Mouse (Mus musculus): ENCODE measurements around the gene Cfap157. TPM values are rescaled to one million over a fixed set of nuclear protein-coding genes. Genes with fewer than 3 reads are reported as not detected.

The Cfap157 gene
- 0.78 and 1.2 TPM in 2 replicates for polyA plus RNA-seq (2016; fragmentation: Nextera tagmentation; extraction: Ambion mirVana)

- Histone ChIP-seq H3K27ac (peak within 1 kb of the TSS; percentile 69), H3K4me1 (peaks cover 16% of the 10 kb centered on the region), H3K9me3 (no peaks in the 10 kb centered on the region), H3K4me3 (no peak within 1 kb of the TSS; the same call in 1 of the 2 replicates), H3K27me3 (ENCODE audit: insufficient read depth, poor library complexity, severe bottlenecking) (no peaks in the 10 kb centered on the region), H3K36me3 (no peaks in the 10 kb centered on the region)
- no peak for DNase-seq (ENCODE audit: low spot score)
- 47% methylated on average over 4 of the region's 4 CpGs for WGBS
Observed at GRCm38 (mm10) chr2:32784048-32784681, at the start of gene Cfap157. Cfap157 (minus strand) TSS chr2:32784428.

GRCm38 (mm10) chr2:32828979-32829676 lies 44.9 kb upstream of the Cfap157 start:
- WGBS = 67% methylated on average over 11 of the region's 11 CpGs
- no peak overlapping the region for H3K27ac ChIP-seq
- no peak for DNase-seq (ENCODE audit: low spot score)
- H3K36me3 ChIP-seq = no peaks in the 10 kb centered on the region
- no peaks in the 10 kb centered on the region for H3K9me3 ChIP-seq
- no peak overlapping the region for H3K4me3 ChIP-seq
- peaks cover 30% of the 10 kb centered on the region for H3K4me1 ChIP-seq
- H3K27me3 ChIP-seq (ENCODE audit: insufficient read depth, poor library complexity, severe bottlenecking) = no peaks in the 10 kb centered on the region

GRCm38 (mm10) chr2:32825796-32826195 lies 41.6 kb upstream of the Cfap157 start:
- Histone ChIP-seq H3K4me1 (peaks cover 47% of the 10 kb centered on the region), H3K9me3 (no peaks in the 10 kb centered on the region), H3K36me3 (no peaks in the 10 kb centered on the region), H3K4me3 (no peak overlapping the region), H3K27me3 (ENCODE audit: insufficient read depth, poor library complexity, severe bottlenecking) (no peaks in the 10 kb centered on the region), H3K27ac (no peak overlapping the region)
- 63% methylated on average over 6 of the region's 6 CpGs for WGBS
- DNase-seq (ENCODE audit: low spot score) = no peak

- H3K9me3 ChIP-seq = no peaks in the 10 kb centered on the region
- no peaks in the 10 kb centered on the region for H3K36me3 ChIP-seq
- no peak for DNase-seq (ENCODE audit: low spot score)
- H3K27ac ChIP-seq = 0 out of 2 replicates have a peak overlapping the region, but pooled peaks have one; percentile 3
- peaks cover 43% of the 10 kb centered on the region for H3K4me1 ChIP-seq
- H3K4me3 ChIP-seq = no peak overlapping the region
- no peaks in the 10 kb centered on the region for H3K27me3 ChIP-seq (ENCODE audit: insufficient read depth, poor library complexity, severe bottlenecking)
- WGBS = 95% methylated on average over 1 of the region's 1 CpGs
Observed at GRCm38 (mm10) chr2:32824778-32825177, 40.5 kb upstream of the Cfap157 start.

GRCm38 (mm10) chr2:32824181-32824580 lies 40.0 kb upstream of the Cfap157 start:
- DNase-seq (ENCODE audit: low spot score) = no peak
- 59% methylated on average over 8 of the region's 8 CpGs for WGBS
- Histone ChIP-seq H3K4me1 (peaks cover 37% of the 10 kb centered on the region), H3K27ac (peak overlapping the region; percentile 3; the same call in 1 of the 2 replicates), H3K9me3 (no peaks in the 10 kb centered on the region), H3K4me3 (no peak overlapping the region), H3K36me3 (no peaks in the 10 kb centered on the region), H3K27me3 (ENCODE audit: insufficient read depth, poor library complexity, severe bottlenecking) (no peaks in the 10 kb centered on the region)

GRCm38 (mm10) chr2:32823579-32824154 lies 39.4 kb upstream of the Cfap157 start:
- 77% methylated on average over 8 of the region's 8 CpGs for WGBS
- Histone ChIP-seq H3K9me3 (no peaks in the 10 kb centered on the region), H3K4me3 (no peak overlapping the region), H3K4me1 (peaks cover 32% of the 10 kb centered on the region), H3K27ac (peak overlapping the region; percentile 33; the same call in 1 of the 2 replicates), H3K36me3 (no peaks in the 10 kb centered on the region), H3K27me3 (ENCODE audit: insufficient read depth, poor library complexity, severe bottlenecking) (no peaks in the 10 kb centered on the region)
- DNase-seq (ENCODE audit: low spot score) = no peak

- H3K4me1 ChIP-seq = peaks cover 31% of the 10 kb centered on the region
- 35% methylated on average over 11 of the region's 11 CpGs for WGBS
- H3K27ac ChIP-seq = peak overlapping the region; percentile 33; the same call in 1 of the 2 replicates
- no peaks in the 10 kb centered on the region for H3K27me3 ChIP-seq (ENCODE audit: insufficient read depth, poor library complexity, severe bottlenecking)
- H3K4me3 ChIP-seq = no peak overlapping the region
- 0 out of 2 replicates have a peak, but pooled peaks cover 3% of the 10 kb centered on the region for H3K36me3 ChIP-seq
- no peak for DNase-seq (ENCODE audit: low spot score)
- no peaks in the 10 kb centered on the region for H3K9me3 ChIP-seq
Observed at GRCm38 (mm10) chr2:32823153-32823552, 38.9 kb upstream of the Cfap157 start.

GRCm38 (mm10) chr2:32822643-32823042 lies 38.4 kb upstream of the Cfap157 start:
- H3K27me3 ChIP-seq (ENCODE audit: insufficient read depth, poor library complexity, severe bottlenecking) = no peaks in the 10 kb centered on the region

GRCm38 (mm10) chr2:32821041-32821802 lies 37.0 kb upstream of the Cfap157 start:
- H3K9me3 ChIP-seq = no peaks in the 10 kb centered on the region
- peaks cover 9% of the 10 kb centered on the region; the same call in 1 of the 2 replicates for H3K36me3 ChIP-seq
- H3K4me1 ChIP-seq = peaks cover 26% of the 10 kb centered on the region
- 63% methylated on average over 11 of the region's 11 CpGs for WGBS
- H3K27ac ChIP-seq = no peak overlapping the region
- no peak overlapping the region for H3K4me3 ChIP-seq
- H3K27me3 ChIP-seq (ENCODE audit: insufficient read depth, poor library complexity, severe bottlenecking) = no peaks in the 10 kb centered on the region
- DNase-seq (ENCODE audit: low spot score) = no peak

More at GRCm38 (mm10) chr2:32822643-32823042, 38.4 kb upstream of the Cfap157 start:
- H3K36me3 ChIP-seq = 0 out of 2 replicates have a peak, but pooled peaks cover 8% of the 10 kb centered on the region
- H3K4me1 ChIP-seq = peaks cover 31% of the 10 kb centered on the region
- no peak for DNase-seq (ENCODE audit: low spot score)
- WGBS = 76% methylated on average over 6 of the region's 6 CpGs
- H3K4me3 ChIP-seq = no peak overlapping the region
- H3K9me3 ChIP-seq = no peaks in the 10 kb centered on the region
- no peak overlapping the region for H3K27ac ChIP-seq

- WGBS = 90% methylated on average over 5 of the region's 5 CpGs
- no peaks in the 10 kb centered on the region for H3K9me3 ChIP-seq
- H3K27me3 ChIP-seq (ENCODE audit: insufficient read depth, poor library complexity, severe bottlenecking) = no peaks in the 10 kb centered on the region
- peaks cover 27% of the 10 kb centered on the region; the same call in 1 of the 2 replicates for H3K36me3 ChIP-seq
- no peak for DNase-seq (ENCODE audit: low spot score)
- H3K4me3 ChIP-seq = no peak overlapping the region
- peaks cover 9% of the 10 kb centered on the region for H3K4me1 ChIP-seq
- no peak overlapping the region for H3K27ac ChIP-seq
Observed at GRCm38 (mm10) chr2:32818208-32818607, 34.0 kb upstream of the Cfap157 start.

GRCm38 (mm10) chr2:32817589-32817988 lies 33.4 kb upstream of the Cfap157 start:
- peaks cover 3% of the 10 kb centered on the region for H3K4me1 ChIP-seq
- H3K27me3 ChIP-seq (ENCODE audit: insufficient read depth, poor library complexity, severe bottlenecking) = no peaks in the 10 kb centered on the region
- no peak for DNase-seq (ENCODE audit: low spot score)
- WGBS = 58% methylated on average over 7 of the region's 7 CpGs
- no peak overlapping the region for H3K4me3 ChIP-seq
- H3K36me3 ChIP-seq = peaks cover 33% of the 10 kb centered on the region; the same call in 1 of the 2 replicates
- H3K9me3 ChIP-seq = no peaks in the 10 kb centered on the region
- no peak overlapping the region for H3K27ac ChIP-seq

- DNase-seq (ENCODE audit: low spot score) = no peak
Observed at GRCm38 (mm10) chr2:32816946-32817581, 32.8 kb upstream of the Cfap157 start.

More at GRCm38 (mm10) chr2:32816946-32817581, 32.8 kb upstream of the Cfap157 start:
- H3K27me3 ChIP-seq (ENCODE audit: insufficient read depth, poor library complexity, severe bottlenecking) = no peaks in the 10 kb centered on the region
- H3K4me1 ChIP-seq = no peaks in the 10 kb centered on the region; the same call in 1 of the 2 replicates
- H3K9me3 ChIP-seq = no peaks in the 10 kb centered on the region
- 65% methylated on average over 17 of the region's 17 CpGs for WGBS
- H3K27ac ChIP-seq = no peak overlapping the region
- no peak overlapping the region for H3K4me3 ChIP-seq
- peaks cover 33% of the 10 kb centered on the region; the same call in 1 of the 2 replicates for H3K36me3 ChIP-seq
